Mouse (Mus musculus) liver, postnatal 0 days (tissue): Measurements from ENCODE around the gene Ssc5d. TPM values are rescaled to one million over a fixed set of nuclear protein-coding genes. Genes with fewer than 3 reads are reported as not detected.

Source experiments
- ATAC-seq: fragments of 200-750 bp; cut with Nextera tagmentation; 2 replicates; pipeline ENCODE4 v1.8.0; 2017; ENCODE audit warnings: mild to moderate bottlenecking, moderate library complexity
- DNase-seq: peaks from one replicate; pipeline ENCODE4 v3.0.0-alpha.2; 2016
- H3K27ac ChIP-seq: fragments of 300-500 bp; sonication (generic); 2 replicates; pipeline ENCODE4 v1.5.1; 2014; ENCODE audit warnings: antibody characterized with exemption, moderate library complexity, mild to moderate bottlenecking, low read depth
- H3K27me3 ChIP-seq: fragments of 300-500 bp; sonication (generic); 2 replicates; pipeline ENCODE4 v1.6.1; 2014; ENCODE audit warnings: low read length, control low read depth, mixed read lengths; ENCODE audit not compliant: insufficient read depth
- H3K36me3 ChIP-seq: fragments of 300-500 bp; sonication (generic); replicated peaks from 2 replicates; pipeline ENCODE4 v1.6.1; 2014; ENCODE audit warnings: mild to moderate bottlenecking, control low read depth, low read length, moderate library complexity, mixed read lengths; ENCODE audit not compliant: insufficient read depth
- H3K4me1 ChIP-seq: fragments of 300-500 bp; sonication (generic); 2 replicates; pipeline ENCODE4 v1.6.1; 2014; ENCODE audit warnings: antibody characterized with exemption, mild to moderate bottlenecking, control low read depth; ENCODE audit not compliant: insufficient read depth
- H3K4me2 ChIP-seq: fragments of 300-500 bp; sonication (generic); 2 replicates; pipeline ENCODE4 v1.6.1; 2014; ENCODE audit warnings: low read depth, mild to moderate bottlenecking, low read length, moderate library complexity, mixed read lengths
- H3K4me3 ChIP-seq: fragments of 300-500 bp; sonication (generic); 2 replicates; pipeline ENCODE4 v1.5.1; 2014; ENCODE audit warnings: low read depth, low read length
- H3K9ac ChIP-seq: fragments of 300-500 bp; sonication (generic); replicated peaks from 2 replicates; pipeline ENCODE4 v1.6.1; 2014; ENCODE audit warnings: mild to moderate bottlenecking, moderate library complexity
- H3K9me3 ChIP-seq: fragments of 300-500 bp; sonication (generic); 2 replicates; pipeline ENCODE4 v1.6.1; 2016; ENCODE audit warnings: mild to moderate bottlenecking, control low read depth, low read length, mixed read lengths
- CTCF ChIP-seq: sonication (generic); IDR thresholded peaks from 2 replicates; pipeline ENCODE4 v1.5.1; 2016; ENCODE audit warnings: antibody characterized with exemption, low read depth
- EP300 ChIP-seq: IDR thresholded peaks from 2 replicates; pipeline ENCODE4 v1.6.1; 2016; ENCODE audit warnings: antibody characterized with exemption, low read depth, mild to moderate bottlenecking
- WGBS: fragments of 180-500 bp; shearing (Covaris S2); extraction: QIAGEN DNeasy Blood & Tissue Kit; methylation state at CpG from one replicate; pipeline ENCODE4 v1.1.7; 2014; ENCODE audit not compliant: insufficient replicate concordance; 5-methylcytosine and 5-hydroxymethylcytosine counted together
- polyA plus RNA-seq: library from polyadenylated mRNA; unstranded; fragments of >200 nt; fragmentation: Nextera tagmentation; extraction: Ambion mirVana; gene quantifications from 2 replicates; pipeline ENCODE4 v1.2.1, GENCODE M21; 2015

Gene Ssc5d
- polyA plus RNA-seq, 1 experiment from 2014 or later = 0.06 TPM

DNA sequence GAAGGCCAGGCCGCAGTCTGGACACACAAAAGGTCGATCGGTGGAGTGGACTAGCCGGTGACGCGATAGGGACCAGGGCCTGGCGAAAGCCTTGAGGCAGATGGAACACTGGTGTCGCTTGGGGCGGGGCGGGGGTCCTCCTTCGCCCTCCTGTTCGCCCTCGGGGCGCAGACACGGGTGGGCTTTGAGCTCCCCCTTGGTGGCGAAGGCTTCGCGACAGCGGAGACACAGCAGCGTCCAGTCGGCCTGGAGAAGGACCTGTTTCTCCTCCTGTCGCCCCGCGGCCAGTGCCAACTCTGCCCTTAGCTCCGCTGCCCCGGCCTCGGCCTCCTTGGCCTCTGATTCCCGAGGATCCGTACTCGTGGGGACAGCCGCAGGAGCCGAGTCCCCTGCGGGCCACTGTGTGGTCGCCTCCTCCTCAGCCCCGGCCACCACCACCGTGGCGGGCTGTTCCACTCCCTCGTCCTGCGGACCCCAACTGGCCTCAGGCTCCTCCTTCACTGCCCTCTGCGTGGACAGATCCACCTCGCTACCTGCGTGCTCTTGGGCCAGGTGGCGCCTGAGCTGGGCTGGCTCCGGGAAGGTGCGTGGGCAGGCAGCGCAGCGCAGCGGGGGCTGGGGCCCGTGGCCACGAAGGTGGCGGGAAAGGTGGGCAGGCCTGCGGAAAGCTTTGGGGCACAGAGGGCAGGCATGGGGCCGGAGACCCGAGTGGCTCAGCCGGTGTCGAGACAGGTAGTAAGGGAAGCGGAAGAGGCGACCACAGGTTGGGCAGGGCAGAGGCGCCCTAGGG is 68.6 kb downstream of the Ssc5d start:
- H3K27me3 ChIP-seq = no peaks in the 10 kb centered on the region
- no peaks in the 10 kb centered on the region for H3K9me3 ChIP-seq
- no peak overlapping the region for H3K27ac ChIP-seq
- H3K9ac ChIP-seq = no peak overlapping the region
- 70% methylated on average over 59 of the region's 59 CpGs for WGBS
- no peak for ATAC-seq
- TF ChIP-seq EP300 (no peak), CTCF (no peak)
- no peak overlapping the region for H3K4me3 ChIP-seq
- no peak for DNase-seq
- H3K4me1 ChIP-seq = peaks cover 14% of the 10 kb centered on the region; the same call in 1 of the 2 replicates
- no peak overlapping the region for H3K4me2 ChIP-seq
- H3K36me3 ChIP-seq = no peaks in the 10 kb centered on the region

Other genes starting within 250 kb of the Ssc5d start
- 27.6 and 33.1 TPM in 2 replicates for gene Hspbp1, start 240.7 kb upstream of the Ssc5d start, polyA plus RNA-seq
- not detected in 2 replicates for gene Brsk1, start 235.2 kb upstream of the Ssc5d start, polyA plus RNA-seq
- gene Tmem150b, start 200.5 kb upstream of the Ssc5d start, polyA plus RNA-seq = 0.29 and 0.34 TPM in 2 replicates
- gene Kmt5c, start 185.7 kb upstream of the Ssc5d start, polyA plus RNA-seq = 25.9 and 33.6 TPM in 2 replicates
- 63.8 and 68.7 TPM in 2 replicates for gene Cox6b2, start 172.7 kb upstream of the Ssc5d start, polyA plus RNA-seq
- not detected in 2 replicates for gene Fam71e2, start 154.5 kb upstream of the Ssc5d start, polyA plus RNA-seq
- gene Il11, start 142.9 kb upstream of the Ssc5d start, polyA plus RNA-seq = 0.07 TPM in 1 of 2 replicates, not detected in the other
- gene Tmem190, start 142.8 kb upstream of the Ssc5d start, polyA plus RNA-seq = 0.34 TPM in 1 of 2 replicates, not detected in the other
- 23.6 and 24.2 TPM in 2 replicates for gene Tmem238, start 136.1 kb upstream of the Ssc5d start, polyA plus RNA-seq
- gene Rpl28, start 132.9 kb upstream of the Ssc5d start, polyA plus RNA-seq = 280 and 288 TPM in 2 replicates
- gene Ube2s, start 113.2 kb upstream of the Ssc5d start, polyA plus RNA-seq = 135 and 139 TPM in 2 replicates
- not detected in 2 replicates for gene Shisa7, start 81.1 kb upstream of the Ssc5d start, polyA plus RNA-seq
- 8.0 and 8.3 TPM in 2 replicates for gene Isoc2b, start 55.5 kb upstream of the Ssc5d start, polyA plus RNA-seq
- gene Isoc2a, start 48.6 kb upstream of the Ssc5d start, polyA plus RNA-seq = 2.3 and 2.4 TPM in 2 replicates
- gene Gm36210, start 19.3 kb upstream of the Ssc5d start, polyA plus RNA-seq = not detected in 2 replicates
- 0.90 and 1.0 TPM in 2 replicates for gene Zfp628, start 10.6 kb upstream of the Ssc5d start, polyA plus RNA-seq
- gene Nat14, start 3.8 kb upstream of the Ssc5d start, polyA plus RNA-seq = 0.09 and 0.20 TPM in 2 replicates
- gene Sbk2, start 38.6 kb downstream of the Ssc5d start, polyA plus RNA-seq = 0.09 TPM in 1 of 2 replicates, not detected in the other
- not detected in 2 replicates for gene Sbk3, start 45.4 kb downstream of the Ssc5d start, polyA plus RNA-seq
- gene Zfp579, start 70.4 kb downstream of the Ssc5d start, polyA plus RNA-seq = 3.2 and 4.0 TPM in 2 replicates
- gene Zfp524, start 88.6 kb downstream of the Ssc5d start, polyA plus RNA-seq = 9.1 and 10.4 TPM in 2 replicates
- 9.6 and 10.1 TPM in 2 replicates for gene Fiz1, start 88.9 kb downstream of the Ssc5d start, polyA plus RNA-seq
- gene Gm44973, start 89.7 kb downstream of the Ssc5d start, polyA plus RNA-seq = 1.8 and 2.1 TPM in 2 replicates
- gene Zfp865, start 94.6 kb downstream of the Ssc5d start, polyA plus RNA-seq = 1.2 and 1.3 TPM in 2 replicates
- gene Ccdc106, start 94.8 kb downstream of the Ssc5d start, polyA plus RNA-seq = 0.12 TPM in 1 of 2 replicates, not detected in the other
- not detected in 2 replicates for gene 4632433K11Rik, start 108.3 kb downstream of the Ssc5d start, polyA plus RNA-seq
- gene Zfp784, start 112.7 kb downstream of the Ssc5d start, polyA plus RNA-seq = 1.9 and 2.4 TPM in 2 replicates
- gene Zfp580, start 125.8 kb downstream of the Ssc5d start, polyA plus RNA-seq = 3.2 and 4.4 TPM in 2 replicates
- 34.7 and 36.8 TPM in 2 replicates for gene U2af2, start 136.4 kb downstream of the Ssc5d start, polyA plus RNA-seq
- gene Epn1, start 154.4 kb downstream of the Ssc5d start, polyA plus RNA-seq = 34.7 and 38.0 TPM in 2 replicates
- gene Rfpl4, start 191.2 kb downstream of the Ssc5d start, polyA plus RNA-seq = not detected in 2 replicates
- gene Rasl2-9, start 200.2 kb downstream of the Ssc5d start, polyA plus RNA-seq = 0.42 and 0.78 TPM in 2 replicates
- gene Vmn1r55, start 223.9 kb downstream of the Ssc5d start, polyA plus RNA-seq = not detected in 2 replicates